Mouse (Mus musculus): ENCODE measurements around the gene Ss18l1.

DNA sequence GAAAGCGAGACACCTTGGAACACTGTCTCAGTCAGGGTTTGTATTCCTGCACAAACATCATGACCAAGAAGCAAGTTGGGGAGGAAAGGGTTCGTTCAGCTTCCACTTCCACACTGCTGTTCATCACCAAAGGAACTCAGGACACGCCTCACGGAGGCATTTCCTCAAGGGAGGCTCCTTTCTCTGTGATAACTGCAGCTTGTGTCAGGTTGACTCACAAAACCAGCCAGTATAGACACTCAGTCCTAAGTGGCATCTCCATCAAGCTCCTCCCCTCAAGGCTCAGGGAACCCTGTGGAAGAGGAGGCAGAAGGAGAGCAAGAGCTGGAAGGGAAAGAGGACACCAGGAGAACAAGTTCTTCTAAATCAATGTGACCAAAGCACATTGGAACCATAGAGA lies 43.9 kb upstream of the Ss18l1 start:
- no peak for TF ChIP-seq CTCF (conservative IDR thresholded peaks at IDR 0.05; ENCODE audit: insufficient read depth, insufficient read length, low read depth, low read length)
- TF ChIP-seq POLR2A (IDR thresholded peaks at IDR 0.05; ENCODE audit: low read depth, low read length), result no peak

Data from kidney, adult 2 months (tissue).